Mouse (Mus musculus): ENCODE data around the gene Grm4.

Gene Grm4

GRCm38 (mm10) chr17:27521303-27521702, at the start of gene Grm4:
TSS of gene Grm4 (minus strand) at chr17:27521403.
- DNase-seq (ENCODE audit: low read depth) = no peak

- no peak for DNase-seq (ENCODE audit: low read depth)
Observed at GRCm38 (mm10) chr17:27568228-27568627, 47.0 kb upstream of the Grm4 start.

GRCm38 (mm10) chr17:27565942-27566267, 44.7 kb upstream of the Grm4 start:
- DNase-seq (ENCODE audit: low read depth) = no peak

GRCm38 (mm10) chr17:27565163-27565941, 44.1 kb upstream of the Grm4 start, which contains the start of gene AI413582:
TSS of gene AI413582 (minus strand) at chr17:27565756.
- DNase-seq (ENCODE audit: low read depth) = peak; percentile 89

- peak; percentile 58 for DNase-seq (ENCODE audit: low read depth)
Observed at GRCm38 (mm10) chr17:27564391-27565162, 43.4 kb upstream of the Grm4 start.

- DNase-seq (ENCODE audit: low read depth) = peak; percentile 46
Observed at GRCm38 (mm10) chr17:27563771-27564244, 42.6 kb upstream of the Grm4 start.

GRCm38 (mm10) chr17:27561809-27562526, 40.8 kb upstream of the Grm4 start:
- peak; percentile 98 for DNase-seq (ENCODE audit: low read depth)

GRCm38 (mm10) chr17:27560926-27561480, 39.8 kb upstream of the Grm4 start:
- DNase-seq (ENCODE audit: low read depth) = peak; percentile 61

- DNase-seq (ENCODE audit: low read depth) = no peak
Observed at GRCm38 (mm10) chr17:27559596-27559995, 38.4 kb upstream of the Grm4 start.

GRCm38 (mm10) chr17:27558845-27559244, 37.6 kb upstream of the Grm4 start:
- no peak for DNase-seq (ENCODE audit: low read depth)

GRCm38 (mm10) chr17:27557927-27558661, 36.9 kb upstream of the Grm4 start:
- no peak for DNase-seq (ENCODE audit: low read depth)

GRCm38 (mm10) chr17:27557181-27557926, 36.2 kb upstream of the Grm4 start:
- DNase-seq (ENCODE audit: low read depth) = peak; percentile 85

- DNase-seq (ENCODE audit: low read depth) = peak; percentile 94
Observed at GRCm38 (mm10) chr17:27556315-27557011, 35.3 kb upstream of the Grm4 start, which contains the start of gene Hmga1. TSS of gene Hmga1 (plus strand) at chr17:27556497.

GRCm38 (mm10) chr17:27555512-27556172, 34.4 kb upstream of the Grm4 start:
- peak; percentile 97 for DNase-seq (ENCODE audit: low read depth)

GRCm38 (mm10) chr17:27555075-27555511, 33.9 kb upstream of the Grm4 start:
- peak; percentile 87 for DNase-seq (ENCODE audit: low read depth)

GRCm38 (mm10) chr17:27554062-27554960, 33.1 kb upstream of the Grm4 start:
- DNase-seq (ENCODE audit: low read depth) = peak; percentile 63

- DNase-seq (ENCODE audit: low read depth) = peak; percentile 94
Observed at GRCm38 (mm10) chr17:27552215-27553201, 31.3 kb upstream of the Grm4 start.
